Mouse (Mus musculus) forebrain, embryonic 14.5 days (tissue): ENCODE measurements around the gene Olfr303. TPM values are rescaled to one million over a fixed set of nuclear protein-coding genes. Genes with fewer than 3 reads are reported as not detected.
"Not testable (repeated sequence)": the region's sequence is repeated elsewhere in the genome, so short reads cannot be mapped to it uniquely, and the experiment has no call there.

Experiments
- ATAC-seq: fragments of 200-750 bp; cut with Nextera tagmentation; 2 replicates; pipeline ENCODE4 v1.8.0; 2017; ENCODE audit warnings: mild to moderate bottlenecking, moderate library complexity
- DNase-seq: peaks from one replicate; pipeline ENCODE4 v3.0.0-alpha.2; 2015; ENCODE audit warnings: low spot score
- H3K27ac ChIP-seq: fragments of 300-500 bp; sonication (generic); 2 replicates; pipeline ENCODE4 v1.5.1; 2014; ENCODE audit warnings: low read depth, mild to moderate bottlenecking, control low read depth, low read length, moderate library complexity
- H3K27me3 ChIP-seq: fragments of 300-500 bp; sonication (generic); replicated peaks from 2 replicates; pipeline ENCODE4 v1.6.1; 2014; ENCODE audit warnings: low read length, control low read depth, mixed read lengths; ENCODE audit not compliant: control insufficient read depth, insufficient read depth
- H3K36me3 ChIP-seq: fragments of 300-500 bp; sonication (generic); 2 replicates; pipeline ENCODE4 v1.6.1; 2014; ENCODE audit warnings: low read length, control low read depth; ENCODE audit not compliant: control insufficient read depth, insufficient read depth
- H3K4me1 ChIP-seq: fragments of 300-500 bp; sonication (generic); 2 replicates; pipeline ENCODE4 v1.6.1; 2014; ENCODE audit warnings: antibody characterized with exemption, low read length, control low read depth; ENCODE audit not compliant: control insufficient read depth, insufficient read depth
- H3K4me2 ChIP-seq: fragments of 300-500 bp; sonication (generic); 2 replicates; pipeline ENCODE4 v1.6.1; 2014; ENCODE audit warnings: mild to moderate bottlenecking, control low read depth, low read length
- H3K4me3 ChIP-seq: fragments of 300-500 bp; sonication (generic); 2 replicates; pipeline ENCODE4 v1.5.1; 2014; ENCODE audit warnings: low read depth, low read length, control low read depth
- H3K9ac ChIP-seq: fragments of 300-500 bp; sonication (generic); 2 replicates; pipeline ENCODE4 v1.6.1; 2014; ENCODE audit warnings: mild to moderate bottlenecking, low read length, control low read depth, moderate library complexity
- H3K9me3 ChIP-seq: fragments of 300-500 bp; sonication (generic); replicated peaks from 2 replicates; pipeline ENCODE4 v1.6.1; 2016; ENCODE audit warnings: low read length, control low read depth, mixed read lengths; ENCODE audit not compliant: control insufficient read depth
- WGBS: fragments of 180-500 bp; shearing (Covaris S2); extraction: QIAGEN DNeasy Blood & Tissue Kit; methylation state at CpG from one replicate; pipeline ENCODE4 v1.1.7; 2014; 5-methylcytosine and 5-hydroxymethylcytosine counted together
- polyA plus RNA-seq: library from polyadenylated mRNA; unstranded; fragments of >200 nt; fragmentation: Nextera tagmentation; extraction: Ambion mirVana; gene quantifications from 2 replicates; pipeline ENCODE4 v1.2.1, GENCODE M21; 2014

The Olfr303 gene
- not detected in 2 replicates for polyA plus RNA-seq

DNA sequence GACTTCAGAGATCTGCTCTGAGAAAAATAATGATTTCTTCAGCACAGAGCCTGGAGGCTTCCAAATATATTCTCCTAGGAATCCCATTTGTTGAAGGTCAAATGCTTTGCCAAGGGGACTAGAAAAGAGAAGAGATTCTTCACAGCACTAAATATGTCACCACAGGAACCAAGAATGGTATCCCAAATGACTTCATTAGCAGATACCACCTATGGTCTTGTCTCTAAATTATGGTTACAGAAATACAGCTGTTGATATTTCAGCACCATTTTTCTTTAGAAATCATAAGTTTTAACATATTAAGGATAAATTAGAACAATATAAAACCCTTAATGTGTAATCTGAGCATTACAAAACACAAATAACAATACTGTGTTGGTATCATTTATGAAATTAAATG lies at the start of gene Olfr303:
Gene Olfr303, minus strand, starts transcription at position 101 of the 400 bp plus-strand sequence.
- H3K4me1 ChIP-seq = no peaks in the 10 kb centered on the region
- DNase-seq = no peak
- no peak for ATAC-seq
- H3K27ac ChIP-seq = no peak within 1 kb of the TSS
- H3K9ac ChIP-seq = no peak within 1 kb of the TSS
- H3K9me3 ChIP-seq = no peaks in the 10 kb centered on the region
- no peaks in the 10 kb centered on the region for H3K27me3 ChIP-seq
- H3K36me3 ChIP-seq = no peaks in the 10 kb centered on the region
- H3K4me2 ChIP-seq = no peak within 1 kb of the TSS
- no peak within 1 kb of the TSS for H3K4me3 ChIP-seq

GRCm38 (mm10) chr7:86403546-86403945 lies 6.0 kb upstream of the Olfr303 start, which contains the start of gene Olfr301:
Gene Olfr301 (plus strand): TSS chr7:86403846.
- DNase-seq (no peak), ATAC-seq (no peak)
- Histone ChIP-seq H3K9me3 (no peaks in the 10 kb centered on the region), H3K4me1 (no peaks in the 10 kb centered on the region), H3K9ac (no peak within 1 kb of the TSS), H3K4me2 (no peak within 1 kb of the TSS), H3K27ac (no peak within 1 kb of the TSS), H3K36me3 (no peaks in the 10 kb centered on the region), H3K4me3 (no peak within 1 kb of the TSS), H3K27me3 (no peaks in the 10 kb centered on the region)
- 84% methylated on average over 2 of the region's 2 CpGs for WGBS

- H3K36me3 ChIP-seq = no peaks in the 10 kb centered on the region
- no peak within 1 kb of the TSS for H3K9ac ChIP-seq
- no peaks in the 10 kb centered on the region for H3K27me3 ChIP-seq
- no peak within 1 kb of the TSS for H3K4me2 ChIP-seq
- WGBS = 71% methylated on average over 1 of the region's 1 CpGs
- no peaks in the 10 kb centered on the region for H3K4me1 ChIP-seq
- no peak within 1 kb of the TSS for H3K27ac ChIP-seq
- no peaks in the 10 kb centered on the region for H3K9me3 ChIP-seq
- ATAC-seq (no peak), DNase-seq (no peak)
- H3K4me3 ChIP-seq = no peak within 1 kb of the TSS
Measured at GRCm38 (mm10) chr7:86386558-86386957, 11.0 kb downstream of the Olfr303 start, which contains the start of gene Olfr304. Gene Olfr304 (minus strand): TSS chr7:86386658.

DNA sequence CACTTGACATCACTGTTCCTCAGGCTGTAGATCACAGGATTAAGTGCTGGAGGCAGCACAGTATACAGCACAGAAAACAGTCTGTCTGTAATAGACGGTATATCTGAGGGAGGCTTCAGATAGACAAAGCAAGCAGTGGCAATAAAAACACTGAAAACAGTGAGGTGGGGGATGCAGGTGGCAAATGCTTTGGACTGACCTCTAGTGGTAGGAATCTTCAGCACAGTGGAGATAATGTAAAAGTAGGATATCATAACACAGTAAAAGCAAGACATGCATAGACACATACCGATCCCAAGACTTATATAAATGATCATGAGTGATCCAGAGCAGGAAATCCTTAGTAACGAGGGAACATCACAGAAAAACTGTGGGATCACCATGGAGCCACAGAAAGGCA lies 11.8 kb downstream of the Olfr303 start:
- 80% methylated on average over 3 of the region's 3 CpGs for WGBS
- no peak for ATAC-seq

DNA sequence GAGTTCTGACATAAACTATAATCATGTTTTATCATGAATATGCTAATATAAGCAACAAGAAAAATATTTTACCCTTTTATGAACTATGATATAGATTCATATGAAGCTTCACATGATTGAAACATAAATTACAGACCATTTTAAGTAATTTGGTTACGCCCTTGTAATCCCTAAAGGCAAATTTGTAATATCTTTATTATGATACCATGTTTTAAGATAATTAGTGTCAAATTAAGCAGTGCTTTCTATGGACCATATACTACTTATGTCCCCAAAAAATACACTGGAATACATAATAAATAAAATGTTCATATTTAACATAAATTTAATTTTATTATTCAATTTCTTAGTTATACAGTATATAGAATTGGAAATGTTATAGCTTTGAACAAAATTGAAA lies 30.8 kb downstream of the Olfr303 start, which contains the start of gene Olfr305:
Gene Olfr305, minus strand, starts transcription at position 101 of the 400 bp plus-strand sequence.
- Histone ChIP-seq H3K4me1 (no peaks in the 10 kb centered on the region), H3K9me3 (no peaks in the 10 kb centered on the region)
- no peak for ATAC-seq

More for the DNA sequence above, 11.8 kb downstream of the Olfr303 start:
- Histone ChIP-seq H3K9me3 (no peaks in the 10 kb centered on the region), H3K4me1 (no peaks in the 10 kb centered on the region), H3K36me3 (no peaks in the 10 kb centered on the region), H3K27me3 (no peaks in the 10 kb centered on the region), H3K4me2 (no peak overlapping the region), H3K9ac (no peak overlapping the region), H3K27ac (no peak overlapping the region), H3K4me3 (no peak overlapping the region)
- no peak for DNase-seq

DNA sequence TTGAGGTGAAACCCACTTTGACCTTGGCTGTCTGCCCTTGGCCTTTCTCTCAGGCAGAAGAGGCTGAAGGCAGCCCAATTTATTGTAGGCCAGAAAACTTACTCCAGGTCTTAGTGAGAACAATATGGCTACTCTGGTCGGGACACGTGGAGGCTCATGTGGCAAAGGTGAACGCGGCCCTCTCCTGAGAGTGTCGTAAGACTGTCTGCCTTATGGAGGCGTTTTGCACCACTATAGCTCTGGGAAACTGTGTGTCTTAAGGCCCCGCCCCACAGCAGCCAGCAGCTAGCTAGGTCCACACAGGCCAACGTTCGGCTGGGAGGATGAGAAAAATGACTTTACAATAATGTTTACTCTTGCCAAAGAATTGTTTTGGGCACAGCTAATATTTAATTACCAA lies 51.3 kb downstream of the Olfr303 start:
- not testable (repeated sequence) for H3K9ac ChIP-seq, H3K4me1 ChIP-seq, H3K27me3 ChIP-seq, H3K4me3 ChIP-seq, H3K36me3 ChIP-seq, ATAC-seq, DNase-seq, H3K9me3 ChIP-seq, H3K4me2 ChIP-seq, H3K27ac ChIP-seq
- WGBS = 93% methylated on average over 9 of the region's 9 CpGs

More for the DNA sequence above, 30.8 kb downstream of the Olfr303 start, which contains the start of gene Olfr305:
- no peaks in the 10 kb centered on the region for H3K27me3 ChIP-seq
- WGBS = 88% methylated on average over 1 of the region's 1 CpGs
- H3K27ac ChIP-seq = no peak within 1 kb of the TSS
- DNase-seq = no peak
- H3K36me3 ChIP-seq = no peaks in the 10 kb centered on the region
- H3K9ac ChIP-seq = no peak within 1 kb of the TSS
- H3K4me3 ChIP-seq = no peak within 1 kb of the TSS
- no peak within 1 kb of the TSS for H3K4me2 ChIP-seq

GRCm38 (mm10) chr7:86344253-86344652 lies 53.3 kb downstream of the Olfr303 start:
- H3K4me2 ChIP-seq = no peak overlapping the region
- no peaks in the 10 kb centered on the region for H3K36me3 ChIP-seq
- no peak overlapping the region for H3K27ac ChIP-seq
- H3K9me3 ChIP-seq = no peaks in the 10 kb centered on the region
- H3K27me3 ChIP-seq = no peaks in the 10 kb centered on the region
- H3K4me3 ChIP-seq = no peak overlapping the region
- 48% methylated on average over 3 of the region's 3 CpGs for whole genome bisulfite sequencing
- ATAC-seq (no peak), DNase-seq (no peak)
- no peak overlapping the region for H3K9ac ChIP-seq
- H3K4me1 ChIP-seq = no peaks in the 10 kb centered on the region

DNA sequence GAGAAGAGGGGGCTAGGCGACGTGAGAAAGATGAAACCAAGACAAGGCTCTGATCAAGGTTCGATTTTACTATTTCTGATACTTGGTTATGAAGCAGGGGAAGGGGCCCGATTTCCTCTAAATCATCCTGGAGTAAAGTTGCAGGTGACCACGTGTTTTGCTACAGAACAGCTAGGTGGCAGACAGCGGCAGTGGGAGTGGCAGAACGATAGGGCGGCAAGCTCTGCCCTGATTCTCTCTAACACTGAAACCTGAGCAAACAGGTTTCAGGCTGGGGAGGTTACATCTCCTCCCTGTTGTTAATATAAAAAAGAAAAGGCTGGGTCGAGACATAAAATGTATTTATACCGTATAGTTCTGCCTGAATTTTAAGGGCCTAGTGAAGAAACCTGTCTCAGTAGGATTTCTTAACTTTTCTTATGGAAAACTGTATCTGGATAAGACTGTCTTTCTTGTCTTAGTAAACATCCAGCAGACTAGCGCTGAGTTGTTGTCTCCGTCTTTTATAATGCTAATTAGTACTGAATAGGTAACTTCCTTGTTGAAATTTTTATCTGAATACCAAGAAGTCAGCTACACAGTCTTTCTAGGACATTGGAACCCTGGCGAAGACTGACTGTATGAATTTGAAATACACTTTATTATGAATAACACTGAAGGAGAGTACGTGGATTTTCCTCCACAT lies 54.6 kb downstream of the Olfr303 start:
- H3K27me3 ChIP-seq = no peaks in the 10 kb centered on the region
- no peak overlapping the region for H3K4me3 ChIP-seq
- WGBS = 79% methylated on average over 14 of the region's 14 CpGs
- H3K27ac ChIP-seq = no peak overlapping the region
- no peaks in the 10 kb centered on the region for H3K36me3 ChIP-seq
- ATAC-seq = no peak
- H3K4me1 ChIP-seq = no peaks in the 10 kb centered on the region
- no peak overlapping the region for H3K4me2 ChIP-seq
- no peak for DNase-seq
- H3K9me3 ChIP-seq = no peaks in the 10 kb centered on the region
- no peak overlapping the region for H3K9ac ChIP-seq
